Mouse (Mus musculus) lung, adult 2 months (tissue): ENCODE measurements around the gene Armcx5.

Experiments
- CTCF ChIP-seq: fragments of 200-500 bp; IDR thresholded peaks from 2 replicates; pipeline ENCODE4 v1.5.1; 2011; ENCODE audit warnings: mild to moderate bottlenecking, low read length, control low read depth; ENCODE audit not compliant: insufficient read depth
- POLR2A ChIP-seq: fragments of 200-500 bp; IDR thresholded peaks from 2 replicates; pipeline ENCODE4 v1.6.1; 2011; ENCODE audit warnings: low read depth, mild to moderate bottlenecking, control low read depth, low read length, borderline replicate concordance; ENCODE audit errors: extremely low read depth

DNA sequence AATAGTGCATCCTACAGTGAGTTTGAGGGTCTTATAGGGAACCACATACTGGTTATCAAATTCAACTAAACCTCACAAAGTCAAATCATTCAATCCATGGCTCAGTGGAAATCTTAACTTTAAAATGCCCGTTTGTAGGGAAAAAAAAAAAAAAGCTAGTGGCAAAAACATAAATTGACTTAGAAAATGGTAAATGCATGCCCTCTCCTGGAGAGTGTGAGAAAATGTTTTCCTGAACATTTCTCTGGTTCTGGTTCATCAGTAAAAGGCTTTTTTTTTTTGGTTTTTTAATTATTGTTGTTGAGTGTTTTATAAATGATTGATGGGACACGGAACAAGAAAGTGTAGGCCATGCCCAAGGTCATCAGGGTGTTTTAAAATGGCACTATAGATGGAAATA lies 38.2 kb upstream of the Armcx5 start:
- no peak for TF ChIP-seq POLR2A
- TF ChIP-seq CTCF = no peak
